Mouse (Mus musculus) c-Kit-positive CD71-negative TER-119-negative erythroid progenitor cells, embryonic 14.5 days (primary cell): ENCODE data around the gene Inafm2.

ENCODE experiments used
- DNase-seq: peaks from one replicate; pipeline ENCODE4 v3.0.0-alpha.2; 2013; ENCODE audit warnings: low read depth

Gene Inafm2

GRCm38 (mm10) chr2:118759828-118760227, 14.3 kb downstream of the Inafm2 start:
- peak; percentile 68 for DNase-seq

- no peak for DNase-seq
These were observed 14.9 kb downstream of the Inafm2 start for GRCm38 (mm10) chr2:118760311-118761025.

- no peak for DNase-seq
These were observed 15.8 kb downstream of the Inafm2 start for GRCm38 (mm10) chr2:118761358-118761757.

- DNase-seq: no peak
These were observed 16.6 kb downstream of the Inafm2 start, which contains the start of gene Ccdc9b for GRCm38 (mm10) chr2:118761906-118762783. Gene Ccdc9b, minus strand, starts transcription at chr2:118762661.

- DNase-seq: no peak
These were observed 17.2 kb downstream of the Inafm2 start for GRCm38 (mm10) chr2:118762784-118763148.

GRCm38 (mm10) chr2:118763469-118763868, 17.9 kb downstream of the Inafm2 start:
- DNase-seq: no peak

- DNase-seq: no peak
These were observed 18.7 kb downstream of the Inafm2 start for GRCm38 (mm10) chr2:118764094-118764831.

GRCm38 (mm10) chr2:118764875-118765274, 19.3 kb downstream of the Inafm2 start:
- DNase-seq: no peak

- no peak for DNase-seq
These were observed 20.8 kb downstream of the Inafm2 start for GRCm38 (mm10) chr2:118766041-118767033.

- no peak for DNase-seq
These were observed 26.8 kb downstream of the Inafm2 start, which contains the start of gene Phgr1 for GRCm38 (mm10) chr2:118772158-118772874. Gene Phgr1, plus strand, starts transcription at chr2:118772769.

GRCm38 (mm10) chr2:118774536-118774935, 29.0 kb downstream of the Inafm2 start:
- DNase-seq: no peak

GRCm38 (mm10) chr2:118775396-118775795, 29.8 kb downstream of the Inafm2 start:
- no peak for DNase-seq

- DNase-seq: no peak
These were observed 30.3 kb downstream of the Inafm2 start for GRCm38 (mm10) chr2:118775846-118776245.

- DNase-seq: no peak
These were observed 30.7 kb downstream of the Inafm2 start for GRCm38 (mm10) chr2:118776295-118776694.

GRCm38 (mm10) chr2:118778418-118778817, 32.9 kb downstream of the Inafm2 start:
- no peak for DNase-seq

- no peak for DNase-seq
These were observed 33.5 kb downstream of the Inafm2 start for GRCm38 (mm10) chr2:118779065-118779464.

- DNase-seq: peak; percentile 80
These were observed 34.2 kb downstream of the Inafm2 start, which contains the start of gene Disp2 for GRCm38 (mm10) chr2:118779504-118780480. Gene Disp2, plus strand, starts transcription at chr2:118779719.

GRCm38 (mm10) chr2:118781115-118781514, 35.6 kb downstream of the Inafm2 start:
- DNase-seq: no peak

- no peak for DNase-seq
These were observed 36.7 kb downstream of the Inafm2 start for GRCm38 (mm10) chr2:118782303-118782702.
